Mouse (Mus musculus) right cerebral cortex, adult 2 months (tissue): ENCODE measurements around the gene Colca2.

Source experiments
- DNase-seq, 2 experiments: peaks; one replicate each; pipeline ENCODE4 v3.0.0; 2021 to 2022; ENCODE audit warnings: low spot score in 2 of 2

Colca2 gene

GRCm38 (mm10) chr9:51272102-51272501 lies 6.3 kb downstream of the Colca2 start:
- DNase-seq = no peak

- DNase-seq = no peak
These were observed 7.3 kb downstream of the Colca2 start for GRCm38 (mm10) chr9:51271073-51271472.

GRCm38 (mm10) chr9:51268852-51269251 lies 9.5 kb downstream of the Colca2 start:
- DNase-seq = no peak

GRCm38 (mm10) chr9:51258426-51258825 lies 19.9 kb downstream of the Colca2 start:
- no peak for DNase-seq

- no peak for DNase-seq
These were observed 21.4 kb downstream of the Colca2 start for GRCm38 (mm10) chr9:51256780-51257502.

- DNase-seq = peak; percentile 82 to 85
These were observed 39.5 kb downstream of the Colca2 start for GRCm38 (mm10) chr9:51238741-51239385.

- DNase-seq = no peak
These were observed 46.2 kb downstream of the Colca2 start for GRCm38 (mm10) chr9:51232163-51232562.

GRCm38 (mm10) chr9:51230701-51231389 lies 47.5 kb downstream of the Colca2 start:
- no peak for DNase-seq

GRCm38 (mm10) chr9:51225636-51226166 lies 52.7 kb downstream of the Colca2 start:
- DNase-seq = no peak
